Mouse (Mus musculus): ENCODE data around the gene Blmh.

DNA sequence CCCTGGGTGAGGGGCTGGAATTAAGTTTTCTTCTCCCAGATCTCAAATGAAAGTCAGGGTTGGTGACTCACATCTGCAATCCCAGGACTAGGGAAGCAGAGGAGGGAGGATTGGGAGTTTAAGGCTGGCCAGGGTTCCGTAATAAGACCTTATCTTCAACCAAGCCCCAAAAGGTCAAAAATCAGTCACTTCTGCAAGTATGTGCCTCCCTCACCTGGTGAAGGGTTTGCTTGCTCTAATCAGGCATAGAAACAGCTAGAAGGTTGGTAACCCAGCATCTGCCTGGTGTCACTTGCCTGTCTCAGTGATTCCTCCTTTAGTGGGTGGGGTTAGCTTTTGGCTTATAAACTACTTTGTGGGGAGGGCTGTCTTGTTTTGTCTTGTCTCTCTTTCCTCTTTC, 77.8 kb downstream of the Blmh start:
- TF ChIP-seq CTCF (IDR thresholded peaks at IDR 0.05; ENCODE audit: borderline replicate concordance, insufficient read depth, low read length): no peak
- no peak for TF ChIP-seq POLR2A (IDR thresholded peaks at IDR 0.05; ENCODE audit: low read depth, low read length)

All from embryonic fibroblast, embryonic 13.5 days (primary cell).